Mouse (Mus musculus) heart, embryonic 14.5 days (tissue): ENCODE measurements around the gene Gm9508. TPM values are rescaled to one million over a fixed set of nuclear protein-coding genes. Genes with fewer than 3 reads are reported as not detected.
"Not testable (repeated sequence)": the region's sequence is repeated elsewhere in the genome, so short reads cannot be mapped to it uniquely, and the experiment has no call there.

Experiments
- ATAC-seq: fragments of 200-750 bp; cut with Nextera tagmentation; 2 replicates; pipeline ENCODE4 v1.8.0; 2017; ENCODE audit warnings: low read depth, moderate TSS enrichment; ENCODE audit not compliant: insufficient number of reproducible peaks, insufficient read depth, low FRiP score
- H3K27ac ChIP-seq, 2 experiments: fragments of 200-500 bp in 1 of 2; fragments of 300-500 bp in 1 of 2; sonication (generic) in 1 of 2; replicated peaks in 1 of 2; 2 replicates each; pipeline ENCODE4 v1.5.1; 2012 to 2014; ENCODE audit warnings: low read depth in 2 of 2, low read length in 2 of 2, control low read depth in 1 of 2, mild to moderate bottlenecking in 1 of 2, mixed read lengths in 1 of 2; ENCODE audit not compliant: control insufficient read depth in 1 of 2, insufficient read depth in 1 of 2
- H3K27me3 ChIP-seq: fragments of 300-500 bp; sonication (generic); 2 replicates; pipeline ENCODE4 v1.6.1; 2014; ENCODE audit warnings: mild to moderate bottlenecking, low read length, control low read depth; ENCODE audit not compliant: control insufficient read depth, insufficient read depth
- H3K36me3 ChIP-seq: fragments of 300-500 bp; sonication (generic); 2 replicates; pipeline ENCODE4 v1.6.1; 2014; ENCODE audit warnings: mild to moderate bottlenecking, control low read depth, low read length, mixed read lengths; ENCODE audit not compliant: control insufficient read depth, insufficient read depth
- H3K4me1 ChIP-seq, 2 experiments: fragments of 200-500 bp in 1 of 2; fragments of 300-500 bp in 1 of 2; sonication (generic) in 1 of 2; 2 replicates each; pipeline ENCODE4 v1.6.1; 2012 to 2014; ENCODE audit warnings: low read length in 2 of 2, control low read depth in 1 of 2, mixed read lengths in 1 of 2; ENCODE audit not compliant: control insufficient read depth in 2 of 2, insufficient read depth in 2 of 2
- H3K4me2 ChIP-seq: fragments of 300-500 bp; sonication (generic); 2 replicates; pipeline ENCODE4 v1.6.1; 2014; ENCODE audit warnings: mild to moderate bottlenecking, low read length
- H3K4me3 ChIP-seq, 2 experiments: fragments of 200-500 bp in 1 of 2; fragments of 300-500 bp in 1 of 2; sonication (generic) in 1 of 2; 2 replicates each; pipeline ENCODE4 v1.5.1; 2012 to 2014; ENCODE audit warnings: low read length in 2 of 2, mild to moderate bottlenecking in 2 of 2, control low read depth in 1 of 2, low read depth in 1 of 2, moderate library complexity in 1 of 2; ENCODE audit not compliant: control insufficient read depth in 1 of 2, insufficient read depth in 1 of 2
- H3K9ac ChIP-seq: fragments of 300-500 bp; sonication (generic); 2 replicates; pipeline ENCODE4 v1.6.1; 2014; ENCODE audit warnings: mild to moderate bottlenecking, low read length
- H3K9me3 ChIP-seq: fragments of 300-500 bp; sonication (generic); 2 replicates; pipeline ENCODE4 v1.6.1; 2016; ENCODE audit warnings: low read length, control low read depth; ENCODE audit not compliant: control insufficient read depth
- WGBS: fragments of 180-500 bp; shearing (Covaris S2); extraction: QIAGEN DNeasy Blood & Tissue Kit; methylation state at CpG from one replicate; pipeline ENCODE4 v1.1.7; 2014; 5-methylcytosine and 5-hydroxymethylcytosine counted together
- polyA plus RNA-seq: library from polyadenylated mRNA; unstranded; fragments of >200 nt; fragmentation: Nextera tagmentation; extraction: Ambion mirVana; gene quantifications from 2 replicates; pipeline ENCODE4 v1.2.1, GENCODE M21; 2014

The Gm9508 gene
- not detected in 2 replicates for polyA plus RNA-seq

- H3K4me1 ChIP-seq, result no peaks in the 10 kb centered on the region
- no peak within 1 kb of the TSS for H3K4me3 ChIP-seq
- no peak within 1 kb of the TSS for H3K9ac ChIP-seq
- no peak within 1 kb of the TSS for H3K4me2 ChIP-seq
- WGBS, result 30% methylated on average over 4 of the region's 4 CpGs
- H3K27ac ChIP-seq, result no peak within 1 kb of the TSS
- H3K9me3 ChIP-seq, result peaks cover 7% of the 10 kb centered on the region; the same call in 1 of the 2 replicates
- no peaks in the 10 kb centered on the region for H3K36me3 ChIP-seq
- H3K27me3 ChIP-seq, result 0 out of 2 replicates have a peak, but pooled peaks cover 4% of the 10 kb centered on the region
- ATAC-seq, result no peak
Observed at GRCm38 (mm10) chr10:77697133-77697532, at the start of gene Gm9508. Gene Gm9508, minus strand, starts transcription at chr10:77697233.

- not testable (repeated sequence) for H3K36me3 ChIP-seq, H3K9me3 ChIP-seq, H3K4me2 ChIP-seq, H3K9ac ChIP-seq, H3K4me3 ChIP-seq, H3K4me1 ChIP-seq, H3K27ac ChIP-seq, H3K27me3 ChIP-seq, ATAC-seq
- 50% methylated on average over 4 of the region's 5 CpGs for WGBS
Observed at GRCm38 (mm10) chr10:77741924-77742688, 45.1 kb upstream of the Gm9508 start, which contains the start of gene Gm18596. Gene Gm18596, minus strand, starts transcription at chr10:77742638.

GRCm38 (mm10) chr10:77738929-77739328, 41.9 kb upstream of the Gm9508 start:
- ATAC-seq, result no peak
- no peak overlapping the region for H3K27ac ChIP-seq
- no peak overlapping the region for H3K4me2 ChIP-seq
- H3K4me1 ChIP-seq, result no peaks in the 10 kb centered on the region
- no peak overlapping the region for H3K4me3 ChIP-seq
- no peaks in the 10 kb centered on the region for H3K27me3 ChIP-seq
- H3K9me3 ChIP-seq, result peaks cover 4% of the 10 kb centered on the region
- no peak overlapping the region for H3K9ac ChIP-seq
- 71% methylated on average over 4 of the region's 4 CpGs for WGBS
- H3K36me3 ChIP-seq, result no peaks in the 10 kb centered on the region

GRCm38 (mm10) chr10:77735928-77736327, 38.9 kb upstream of the Gm9508 start:
- no peak for ATAC-seq
- WGBS, result 96% methylated on average over 1 of the region's 1 CpGs
- H3K4me1 ChIP-seq, result no peaks in the 10 kb centered on the region
- H3K4me3 ChIP-seq, result no peak overlapping the region
- H3K9ac ChIP-seq, result no peak overlapping the region
- no peaks in the 10 kb centered on the region for H3K27me3 ChIP-seq
- H3K9me3 ChIP-seq, result peaks cover 4% of the 10 kb centered on the region
- H3K4me2 ChIP-seq, result no peak overlapping the region
- H3K36me3 ChIP-seq, result no peaks in the 10 kb centered on the region
- H3K27ac ChIP-seq, result no peak overlapping the region

- H3K4me3 ChIP-seq, result no peak overlapping the region
- H3K4me1 ChIP-seq, result no peaks in the 10 kb centered on the region
- H3K27ac ChIP-seq, result no peak overlapping the region
- WGBS, result 52% methylated on average over 4 of the region's 4 CpGs
- H3K27me3 ChIP-seq, result no peaks in the 10 kb centered on the region
- H3K9ac ChIP-seq, result no peak overlapping the region
- ATAC-seq, result no peak
- no peaks in the 10 kb centered on the region for H3K9me3 ChIP-seq
- no peak overlapping the region for H3K4me2 ChIP-seq
- H3K36me3 ChIP-seq, result no peaks in the 10 kb centered on the region
Observed at GRCm38 (mm10) chr10:77729241-77729640, 32.2 kb upstream of the Gm9508 start.

- Histone ChIP-seq H3K27ac (no peak overlapping the region), H3K27me3 (no peaks in the 10 kb centered on the region), H3K4me3 (no peak overlapping the region), H3K9ac (no peak overlapping the region), H3K4me2 (no peak overlapping the region), H3K9me3 (no peaks in the 10 kb centered on the region), H3K4me1 (no peaks in the 10 kb centered on the region), H3K36me3 (no peaks in the 10 kb centered on the region)
- WGBS, result 59% methylated on average over 4 of the region's 4 CpGs
- ATAC-seq, result no peak
Observed at GRCm38 (mm10) chr10:77728280-77728679, 31.2 kb upstream of the Gm9508 start.

- Histone ChIP-seq H3K27ac (no peak within 1 kb of the TSS), H3K36me3 (no peaks in the 10 kb centered on the region), H3K4me3 (no peak within 1 kb of the TSS), H3K9me3 (no peaks in the 10 kb centered on the region), H3K4me1 (no peaks in the 10 kb centered on the region), H3K27me3 (no peaks in the 10 kb centered on the region), H3K9ac (no peak within 1 kb of the TSS), H3K4me2 (no peak within 1 kb of the TSS)
- WGBS, result 28% methylated on average over 3 of the region's 3 CpGs
- no peak for ATAC-seq
Observed at GRCm38 (mm10) chr10:77726186-77726585, 29.2 kb upstream of the Gm9508 start, which contains the start of gene Gm10100. Gene Gm10100, plus strand, starts transcription at chr10:77726486.

- no peaks in the 10 kb centered on the region for H3K4me1 ChIP-seq
- WGBS, result 68% methylated on average over 8 of the region's 8 CpGs
- H3K36me3 ChIP-seq, result no peaks in the 10 kb centered on the region
- H3K4me3 ChIP-seq, result no peak overlapping the region
- H3K4me2 ChIP-seq, result no peak overlapping the region
- no peaks in the 10 kb centered on the region for H3K9me3 ChIP-seq
- no peak overlapping the region for H3K27ac ChIP-seq
- H3K27me3 ChIP-seq, result no peaks in the 10 kb centered on the region
- no peak for ATAC-seq
- H3K9ac ChIP-seq, result no peak overlapping the region
Observed at GRCm38 (mm10) chr10:77724855-77725254, 27.8 kb upstream of the Gm9508 start.
